Mouse (Mus musculus): ENCODE measurements around the gene Mfsd5. TPM values are rescaled to one million over a fixed set of nuclear protein-coding genes. Genes with fewer than 3 reads are reported as not detected.

Mfsd5 gene
- polyA plus RNA-seq, 1 experiment from 2014 or later, result 24.9 TPM

GRCm38 (mm10) chr15:102326022-102326576, 46.8 kb downstream of the Mfsd5 start, which contains the start of gene Pfdn5:
Pfdn5 (plus strand) TSS chr15:102326116.
- peak within 1 kb of the TSS; percentile 71 for H3K4me2 ChIP-seq
- H3K9me3 ChIP-seq (replicated peaks), result no peaks in the 10 kb centered on the region
- ATAC-seq (ENCODE audit: insufficient read depth), result peak; percentile 92
- under 1% methylated on average over 40 of the region's 40 CpGs for WGBS (ENCODE audit: insufficient replicate concordance)
- no peaks in the 10 kb centered on the region for H3K27me3 ChIP-seq
- H3K4me3 ChIP-seq (replicated peaks), result peak within 1 kb of the TSS; percentile 69
- H3K36me3 ChIP-seq (replicated peaks), result peaks cover 62% of the 10 kb centered on the region
- peak within 1 kb of the TSS; percentile 69 for H3K27ac ChIP-seq (replicated peaks)
- peaks cover 15% of the 10 kb centered on the region for H3K4me1 ChIP-seq (replicated peaks)
- peak within 1 kb of the TSS; percentile 73 for H3K9ac ChIP-seq

GRCm38 (mm10) chr15:102326892-102327291, 47.6 kb downstream of the Mfsd5 start:
- Histone ChIP-seq H3K9ac (peak overlapping the region; percentile 73), H3K27ac (replicated peaks) (peak overlapping the region; percentile 69; the same call in 1 of the 2 replicates), H3K4me3 (replicated peaks) (peak overlapping the region; percentile 69), H3K4me2 (peak overlapping the region; percentile 71), H3K4me1 (replicated peaks) (peaks cover 21% of the 10 kb centered on the region), H3K9me3 (replicated peaks) (no peaks in the 10 kb centered on the region), H3K36me3 (replicated peaks) (peaks cover 56% of the 10 kb centered on the region), H3K27me3 (no peaks in the 10 kb centered on the region)
- no peak for ATAC-seq (ENCODE audit: insufficient read depth)
- 51% methylated on average over 8 of the region's 8 CpGs for WGBS (ENCODE audit: insufficient replicate concordance)

Other genes with a start within 250 kb of the Mfsd5 start
- gene Eif4b, start 205.7 kb upstream of the Mfsd5 start, polyA plus RNA-seq (2015; fragmentation: Nextera tagmentation; extraction: Ambion mirVana), result 43.5 and 48.3 TPM in 2 replicates
- 4.7 and 5.4 TPM in 2 replicates for gene Tns2, start 179.0 kb upstream of the Mfsd5 start, polyA plus RNA-seq (2015; fragmentation: Nextera tagmentation; extraction: Ambion mirVana)
- gene Spryd3, start 143.2 kb upstream of the Mfsd5 start, polyA plus RNA-seq (2015; fragmentation: Nextera tagmentation; extraction: Ambion mirVana), result 12.9 and 14.6 TPM in 2 replicates
- gene Igfbp6, start 135.1 kb upstream of the Mfsd5 start, polyA plus RNA-seq (2015; fragmentation: Nextera tagmentation; extraction: Ambion mirVana), result 1.8 and 1.9 TPM in 2 replicates
- gene Soat2, start 128.9 kb upstream of the Mfsd5 start, polyA plus RNA-seq (2015; fragmentation: Nextera tagmentation; extraction: Ambion mirVana), result 33.1 and 34.7 TPM in 2 replicates
- gene Zfp740, start 76.2 kb upstream of the Mfsd5 start, polyA plus RNA-seq (2015; fragmentation: Nextera tagmentation; extraction: Ambion mirVana), result 15.3 and 18.9 TPM in 2 replicates
- 40.5 and 56.5 TPM in 2 replicates for gene Csad, start 74.7 kb upstream of the Mfsd5 start, polyA plus RNA-seq (2015; fragmentation: Nextera tagmentation; extraction: Ambion mirVana)
- gene Itgb7, start 47.5 kb upstream of the Mfsd5 start, polyA plus RNA-seq (2015; fragmentation: Nextera tagmentation; extraction: Ambion mirVana), result 6.4 and 6.6 TPM in 2 replicates
- gene Rarg, start 21.9 kb upstream of the Mfsd5 start, polyA plus RNA-seq (2015; fragmentation: Nextera tagmentation; extraction: Ambion mirVana), result 2.8 and 3.0 TPM in 2 replicates
- gene Gm9918, start 8.9 kb upstream of the Mfsd5 start, polyA plus RNA-seq (2015; fragmentation: Nextera tagmentation; extraction: Ambion mirVana), result not detected in 2 replicates
- gene Espl1, start 16.8 kb downstream of the Mfsd5 start, polyA plus RNA-seq (2015; fragmentation: Nextera tagmentation; extraction: Ambion mirVana), result 23.0 and 24.6 TPM in 2 replicates
- 104 and 114 TPM in 2 replicates for gene Pfdn5, start 46.7 kb downstream of the Mfsd5 start, polyA plus RNA-seq (2015; fragmentation: Nextera tagmentation; extraction: Ambion mirVana)
- gene Myg1, start 52.3 kb downstream of the Mfsd5 start, polyA plus RNA-seq (2015; fragmentation: Nextera tagmentation; extraction: Ambion mirVana), result 38.1 and 40.1 TPM in 2 replicates
- gene Aaas, start 71.3 kb downstream of the Mfsd5 start, polyA plus RNA-seq (2015; fragmentation: Nextera tagmentation; extraction: Ambion mirVana), result 41.7 and 48.3 TPM in 2 replicates
- gene Sp7, start 87.7 kb downstream of the Mfsd5 start, polyA plus RNA-seq (2015; fragmentation: Nextera tagmentation; extraction: Ambion mirVana), result not detected in 2 replicates
- 3.5 and 3.7 TPM in 2 replicates for gene Sp1, start 126.7 kb downstream of the Mfsd5 start, polyA plus RNA-seq (2015; fragmentation: Nextera tagmentation; extraction: Ambion mirVana)
- 0.08 and 0.10 TPM in 2 replicates for gene Amhr2, start 165.9 kb downstream of the Mfsd5 start, polyA plus RNA-seq (2015; fragmentation: Nextera tagmentation; extraction: Ambion mirVana)
- gene Prr13, start 179.6 kb downstream of the Mfsd5 start, polyA plus RNA-seq (2015; fragmentation: Nextera tagmentation; extraction: Ambion mirVana), result 106 and 115 TPM in 2 replicates
- gene Pcbp2, start 191.1 kb downstream of the Mfsd5 start, polyA plus RNA-seq (2015; fragmentation: Nextera tagmentation; extraction: Ambion mirVana), result 64.1 and 73.9 TPM in 2 replicates
- not detected in 2 replicates for gene Gm10337, start 224.3 kb downstream of the Mfsd5 start, polyA plus RNA-seq (2015; fragmentation: Nextera tagmentation; extraction: Ambion mirVana)
- gene Map3k12, start 237.6 kb downstream of the Mfsd5 start, polyA plus RNA-seq (2015; fragmentation: Nextera tagmentation; extraction: Ambion mirVana), result 1.5 TPM in 2 replicates
- 42.0 and 46.8 TPM in 2 replicates for gene Tarbp2, start 238.7 kb downstream of the Mfsd5 start, polyA plus RNA-seq (2015; fragmentation: Nextera tagmentation; extraction: Ambion mirVana)
- 0.63 and 1.1 TPM in 2 replicates for gene Npff, start 245.5 kb downstream of the Mfsd5 start, polyA plus RNA-seq (2015; fragmentation: Nextera tagmentation; extraction: Ambion mirVana)

Data from liver, embryonic 15.5 days (tissue).